Mouse (Mus musculus) forebrain, embryonic 11.5 days (tissue): ENCODE results near the gene Gm3618. TPM values are rescaled to one million over a fixed set of nuclear protein-coding genes. Genes with fewer than 3 reads are reported as not detected.
"Not testable (repeated sequence)": the region's sequence is repeated elsewhere in the genome, so short reads cannot be mapped to it uniquely, and the experiment has no call there.

ENCODE experiments used
- ATAC-seq: fragments of 200-750 bp; cut with Nextera tagmentation; replicated peaks from 2 replicates; pipeline ENCODE4 v1.8.0; 2017; ENCODE audit warnings: moderate TSS enrichment; ENCODE audit not compliant: low FRiP score
- DNase-seq: peaks from one replicate; pipeline ENCODE4 v3.0.0-alpha.2; 2017; ENCODE audit warnings: low spot score
- H3K27ac ChIP-seq: fragments of 300-500 bp; sonication (generic); 2 replicates; pipeline ENCODE4 v1.5.1; 2014; ENCODE audit warnings: low read depth, low read length
- H3K27me3 ChIP-seq: fragments of 300-500 bp; sonication (generic); 2 replicates; pipeline ENCODE4 v1.6.1; 2014; ENCODE audit warnings: mild to moderate bottlenecking, low read length, mixed read lengths; ENCODE audit not compliant: control insufficient read depth, insufficient read depth
- H3K36me3 ChIP-seq: fragments of 300-500 bp; sonication (generic); 2 replicates; pipeline ENCODE4 v1.6.1; 2014; ENCODE audit warnings: mild to moderate bottlenecking, low read length, moderate library complexity, mixed read lengths; ENCODE audit not compliant: control insufficient read depth, insufficient read depth
- H3K4me1 ChIP-seq: fragments of 300-500 bp; sonication (generic); replicated peaks from 2 replicates; pipeline ENCODE4 v1.6.1; 2014; ENCODE audit warnings: low read length, mixed read lengths; ENCODE audit not compliant: control insufficient read depth, insufficient read depth
- H3K4me2 ChIP-seq: fragments of 300-500 bp; sonication (generic); 2 replicates; pipeline ENCODE4 v1.6.1; 2014; ENCODE audit warnings: low read depth, mild to moderate bottlenecking, low read length, moderate library complexity, mixed read lengths; ENCODE audit not compliant: severe bottlenecking
- H3K4me3 ChIP-seq: fragments of 300-500 bp; sonication (generic); 2 replicates; pipeline ENCODE4 v1.5.1; 2014; ENCODE audit warnings: low read depth, low read length
- H3K9ac ChIP-seq: fragments of 300-500 bp; sonication (generic); 2 replicates; pipeline ENCODE4 v1.6.1; 2014; ENCODE audit warnings: low read length
- H3K9me3 ChIP-seq: fragments of 300-500 bp; sonication (generic); 2 replicates; pipeline ENCODE4 v1.6.1; 2016; ENCODE audit warnings: low read length, mixed read lengths; ENCODE audit not compliant: control insufficient read depth
- WGBS: fragments of 180-500 bp; shearing (Covaris S2); extraction: QIAGEN DNeasy Blood & Tissue Kit; methylation state at CpG from one replicate; pipeline ENCODE4 v1.1.7; 2014; 5-methylcytosine and 5-hydroxymethylcytosine counted together
- polyA plus RNA-seq: library from polyadenylated mRNA; unstranded; fragments of >200 nt; fragmentation: Nextera tagmentation; extraction: Ambion mirVana; gene quantifications from 2 replicates; pipeline ENCODE4 v1.2.1, GENCODE M21; 2014

Gene Gm3618
- not detected in 2 replicates for polyA plus RNA-seq

- H3K9me3 ChIP-seq, DNase-seq, H3K27ac ChIP-seq, H3K4me1 ChIP-seq, H3K27me3 ChIP-seq, H3K9ac ChIP-seq, ATAC-seq, H3K4me2 ChIP-seq, H3K4me3 ChIP-seq, H3K36me3 ChIP-seq: not testable (repeated sequence)
- WGBS: no CpG with 5 or more reads among the region's 10 CpGs
Measured at GRCm38 (mm10) chr14:6343578-6343977, at the start of gene Gm3618. Gm3618 (minus strand) TSS chr14:6343678.

- not testable (repeated sequence) for H3K4me2 ChIP-seq, ATAC-seq, H3K4me3 ChIP-seq, H3K4me1 ChIP-seq, H3K27me3 ChIP-seq, H3K9me3 ChIP-seq, H3K36me3 ChIP-seq, DNase-seq, H3K27ac ChIP-seq, H3K9ac ChIP-seq
- 77% methylated on average over 2 of the region's 4 CpGs for WGBS
Measured at GRCm38 (mm10) chr14:6390219-6390618, 46.7 kb upstream of the Gm3618 start, which contains the start of gene Gm16440. Gm16440 (minus strand) TSS chr14:6390319.

GRCm38 (mm10) chr14:6304743-6305142 is 38.7 kb downstream of the Gm3618 start, which contains the start of gene Gm21103:
Gm21103 (minus strand) TSS chr14:6304843.
- ATAC-seq, H3K9ac ChIP-seq, H3K36me3 ChIP-seq, H3K27ac ChIP-seq, H3K4me2 ChIP-seq, H3K4me3 ChIP-seq, H3K4me1 ChIP-seq, DNase-seq, H3K27me3 ChIP-seq, H3K9me3 ChIP-seq: not testable (repeated sequence)
- 80% methylated on average over 2 of the region's 2 CpGs for WGBS

- Histone ChIP-seq H3K4me2 (peak within 1 kb of the TSS; percentile 57), H3K9ac (peak within 1 kb of the TSS; percentile 60), H3K4me3 (peak within 1 kb of the TSS; percentile 39)
- peak; percentile 77 for DNase-seq
- not testable (repeated sequence) for H3K36me3 ChIP-seq, ATAC-seq, H3K9me3 ChIP-seq, H3K27me3 ChIP-seq, H3K4me1 ChIP-seq, H3K27ac ChIP-seq
- under 1% methylated on average over 31 of the region's 57 CpGs for WGBS
Measured at GRCm38 (mm10) chr14:6286931-6287715, 56.4 kb downstream of the Gm3618 start, which contains the start of gene Gm3411. Gm3411 (minus strand) TSS chr14:6287250.

Other genes starting within 250 kb of the Gm3618 start
- gene Gm8206, start 249.7 kb downstream of the Gm3618 start, polyA plus RNA-seq: 0.64 and 1.2 TPM in 2 replicates
- gene Gm3468, start 235.0 kb downstream of the Gm3618 start, polyA plus RNA-seq: 2.2 and 2.5 TPM in 2 replicates
- gene Gm3476, start 217.9 kb downstream of the Gm3618 start, polyA plus RNA-seq: not detected in 2 replicates
- gene Gm21560, start 124.4 kb downstream of the Gm3618 start, polyA plus RNA-seq: not detected in 2 replicates
- 1.6 and 1.7 TPM in 2 replicates for gene Gm3411, start 56.4 kb downstream of the Gm3618 start, polyA plus RNA-seq
- not detected in 2 replicates for gene Gm21103, start 38.8 kb downstream of the Gm3618 start, polyA plus RNA-seq
- not detected in 2 replicates for gene Gm16440, start 46.6 kb upstream of the Gm3618 start, polyA plus RNA-seq
- gene Gm3591, start 68.8 kb upstream of the Gm3618 start, polyA plus RNA-seq: 1.3 and 2.5 TPM in 2 replicates
- not detected in 2 replicates for gene Gm3594, start 100.9 kb upstream of the Gm3618 start, polyA plus RNA-seq
- gene Gm8356, start 193.6 kb upstream of the Gm3618 start, polyA plus RNA-seq: not detected in 2 replicates
- gene Gm3629, start 246.9 kb upstream of the Gm3618 start, polyA plus RNA-seq: 0.56 TPM in 1 of 2 replicates, not detected in the other